Mouse (Mus musculus) lung, adult 2 months (tissue): Measurements from ENCODE around the gene H2al1n. TPM values are rescaled to one million over a fixed set of nuclear protein-coding genes. Genes with fewer than 3 reads are reported as not detected.
"Not testable (repeated sequence)": the region's sequence is repeated elsewhere in the genome, so short reads cannot be mapped to it uniquely, and the experiment has no call there.

Source experiments
- DNase-seq: peaks from one replicate; pipeline ENCODE4 v3.0.0; 2022
- H3K4me1 ChIP-seq: fragments of 200-500 bp; 2 replicates; pipeline ENCODE4 v1.6.1; 2011; ENCODE audit warnings: low read length; ENCODE audit not compliant: control insufficient read depth, insufficient read depth
- H3K4me3 ChIP-seq: fragments of 200-500 bp; replicated peaks from 2 replicates; pipeline ENCODE3; 2011; ENCODE audit warnings: low read depth, mild to moderate bottlenecking, control low read depth, low read length; ENCODE audit errors: extremely low read depth
- CTCF ChIP-seq: fragments of 200-500 bp; IDR thresholded peaks from 2 replicates; pipeline ENCODE4 v1.5.1; 2011; ENCODE audit warnings: mild to moderate bottlenecking, low read length, control low read depth; ENCODE audit not compliant: insufficient read depth
- POLR2A ChIP-seq: fragments of 200-500 bp; IDR thresholded peaks from 2 replicates; pipeline ENCODE4 v1.6.1; 2011; ENCODE audit warnings: low read depth, mild to moderate bottlenecking, control low read depth, low read length, borderline replicate concordance; ENCODE audit errors: extremely low read depth
- WGBS: fragments of 180-500 bp; shearing (Covaris S2); methylation state at CpG from one replicate; pipeline ENCODE4 v1.1.7; 2018; 5-methylcytosine and 5-hydroxymethylcytosine counted together
- polyA plus RNA-seq: library from polyadenylated mRNA; depleted of rRNA; stranded (reverse); fragments of >200 nt; gene quantifications from 2 replicates; pipeline ENCODE4 v1.2.3, GENCODE M21; 2012; rRNA removed

Gene H2al1n
- polyA plus RNA-seq, result not detected in 2 replicates

- DNase-seq, H3K4me3 ChIP-seq, H3K4me1 ChIP-seq: not testable (repeated sequence)
- WGBS, result 75% methylated on average over 3 of the region's 3 CpGs
Measured at GRCm38 (mm10) chrX:14210848-14211247, at the start of gene H2al1n. Gene H2al1n, plus strand, starts transcription at chrX:14211148.

- DNase-seq, result no peak
- H3K4me3 ChIP-seq, result no peak overlapping the region
- WGBS, result 59% methylated on average over 4 of the region's 4 CpGs
- TF ChIP-seq POLR2A (no peak), CTCF (no peak)
- H3K4me1 ChIP-seq, result no peaks in the 10 kb centered on the region
Measured at GRCm38 (mm10) chrX:14199284-14199683, 11.7 kb upstream of the H2al1n start.

GRCm38 (mm10) chrX:14206112-14206875 is 4.7 kb upstream of the H2al1n start:
- 53% methylated on average over 8 of the region's 8 CpGs for WGBS
- no peak for DNase-seq
- TF ChIP-seq POLR2A, result no peak
- TF ChIP-seq CTCF, result no peak
- Histone ChIP-seq H3K4me3 (no peak overlapping the region), H3K4me1 (no peaks in the 10 kb centered on the region)

- TF ChIP-seq CTCF, result no peak
- no peak for TF ChIP-seq POLR2A
- Histone ChIP-seq H3K4me1 (no peaks in the 10 kb centered on the region), H3K4me3 (no peak overlapping the region)
- WGBS, result 44% methylated on average over 2 of the region's 2 CpGs
- no peak for DNase-seq
Measured at GRCm38 (mm10) chrX:14229218-14229617, 18.3 kb downstream of the H2al1n start.

GRCm38 (mm10) chrX:14259597-14260239 is 48.8 kb downstream of the H2al1n start:
- H3K4me1 ChIP-seq, result no peaks in the 10 kb centered on the region
- TF ChIP-seq CTCF, result no peak
- no peak for TF ChIP-seq POLR2A
- H3K4me3 ChIP-seq, result no peak overlapping the region
- WGBS, result 60% methylated on average over 3 of the region's 3 CpGs
- no peak for DNase-seq
